Mouse (Mus musculus) macrophage (primary cell): ENCODE results near the gene Pafah1b2. TPM values are rescaled to one million over a fixed set of nuclear protein-coding genes. Genes with fewer than 3 reads are reported as not detected.

Experiments used
- H3K27ac ChIP-seq: fragments of 350-480 bp; formaldehyde crosslinking; 2 replicates; pipeline ENCODE4 v1.9.0; 2021
- H3K36me3 ChIP-seq: fragments of 350-480 bp; formaldehyde crosslinking; 2 replicates; pipeline ENCODE4 v1.9.0; 2021; ENCODE audit errors: inconsistent target
- H3K4me3 ChIP-seq: fragments of 350-480 bp; formaldehyde crosslinking; 2 replicates; pipeline ENCODE4 v1.9.0; 2021; ENCODE audit errors: inconsistent target
- H3K79me2 ChIP-seq: fragments of 350-480 bp; formaldehyde crosslinking; 2 replicates; pipeline ENCODE4 v1.9.0; 2021; ENCODE audit errors: inconsistent target
- WGBS: methylation state at CpG from one replicate; pipeline ENCODE4 v1.1.7; 2026; ENCODE audit warnings: inconsistent platforms; ENCODE audit not compliant: missing documents; 5-methylcytosine and 5-hydroxymethylcytosine counted together
- polyA plus RNA-seq: library from polyadenylated mRNA; stranded (reverse); fragments of 250-400 nt; gene quantifications from 3 replicates; pipeline ENCODE4 v1.2.4, GENCODE M21; 2018; ENCODE audit warnings: inconsistent platforms

Pafah1b2 gene
- polyA plus RNA-seq, 1 experiment from 2014 or later = 44.3 TPM

GRCm38 (mm10) chr9:45946872-45947183 lies 65.7 kb downstream of the Pafah1b2 start:
- no peak overlapping the region for H3K4me3 ChIP-seq
- no peaks in the 10 kb centered on the region; the same call in 1 of the 2 replicates for H3K79me2 ChIP-seq
- no peak overlapping the region for H3K27ac ChIP-seq
- WGBS = 77% methylated on average over 10 of the region's 10 CpGs
- peaks cover 76% of the 10 kb centered on the region for H3K36me3 ChIP-seq

GRCm38 (mm10) chr9:45946182-45946871 lies 66.2 kb downstream of the Pafah1b2 start:
- 91% methylated on average over 16 of the region's 16 CpGs for WGBS
- Histone ChIP-seq H3K4me3 (no peak overlapping the region), H3K36me3 (peaks cover 75% of the 10 kb centered on the region), H3K79me2 (no peaks in the 10 kb centered on the region), H3K27ac (no peak overlapping the region)

GRCm38 (mm10) chr9:45945721-45946120 lies 66.8 kb downstream of the Pafah1b2 start:
- Histone ChIP-seq H3K27ac (no peak overlapping the region), H3K4me3 (no peak overlapping the region), H3K36me3 (peaks cover 74% of the 10 kb centered on the region), H3K79me2 (no peaks in the 10 kb centered on the region)
- WGBS = 61% methylated on average over 12 of the region's 13 CpGs

- no peaks in the 10 kb centered on the region for H3K79me2 ChIP-seq
- 0 out of 2 replicates have a peak overlapping the region, but pooled peaks have one; percentile 10 for H3K27ac ChIP-seq
- H3K4me3 ChIP-seq = no peak overlapping the region
- peaks cover 64% of the 10 kb centered on the region for H3K36me3 ChIP-seq
- 25% methylated on average over 13 of the region's 13 CpGs for WGBS
These were observed 67.7 kb downstream of the Pafah1b2 start for GRCm38 (mm10) chr9:45944506-45945400.

GRCm38 (mm10) chr9:45943628-45944505 lies 68.6 kb downstream of the Pafah1b2 start:
- WGBS = 91% methylated on average over 8 of the region's 8 CpGs
- H3K36me3 ChIP-seq = peaks cover 64% of the 10 kb centered on the region
- no peaks in the 10 kb centered on the region for H3K79me2 ChIP-seq
- no peak overlapping the region for H3K4me3 ChIP-seq
- H3K27ac ChIP-seq = 0 out of 2 replicates have a peak overlapping the region, but pooled peaks have one; percentile 10

- Histone ChIP-seq H3K4me3 (no peak overlapping the region), H3K27ac (no peak overlapping the region), H3K79me2 (no peaks in the 10 kb centered on the region), H3K36me3 (peaks cover 64% of the 10 kb centered on the region)
- WGBS = 91% methylated on average over 6 of the region's 8 CpGs
These were observed 69.6 kb downstream of the Pafah1b2 start for GRCm38 (mm10) chr9:45942916-45943315.

GRCm38 (mm10) chr9:45942464-45942863 lies 70.0 kb downstream of the Pafah1b2 start:
- H3K36me3 ChIP-seq = peaks cover 60% of the 10 kb centered on the region
- H3K4me3 ChIP-seq = no peak overlapping the region
- no peak overlapping the region for H3K27ac ChIP-seq
- 94% methylated on average over 16 of the region's 16 CpGs for WGBS
- H3K79me2 ChIP-seq = no peaks in the 10 kb centered on the region

GRCm38 (mm10) chr9:45941329-45941888 lies 71.1 kb downstream of the Pafah1b2 start:
- no peak overlapping the region for H3K27ac ChIP-seq
- peaks cover 49% of the 10 kb centered on the region for H3K36me3 ChIP-seq
- H3K4me3 ChIP-seq = no peak overlapping the region
- H3K79me2 ChIP-seq = no peaks in the 10 kb centered on the region
- WGBS = 93% methylated on average over 18 of the region's 18 CpGs

- 90% methylated on average over 6 of the region's 6 CpGs for WGBS
These were observed 72.7 kb downstream of the Pafah1b2 start for GRCm38 (mm10) chr9:45939794-45940193.

GRCm38 (mm10) chr9:45938952-45939637 lies 73.4 kb downstream of the Pafah1b2 start:
- H3K4me3 ChIP-seq = no peak overlapping the region
- WGBS = 77% methylated on average over 15 of the region's 15 CpGs
- peaks cover 42% of the 10 kb centered on the region for H3K36me3 ChIP-seq
- no peak overlapping the region for H3K27ac ChIP-seq
- H3K79me2 ChIP-seq = no peaks in the 10 kb centered on the region

More at GRCm38 (mm10) chr9:45939794-45940193, 72.7 kb downstream of the Pafah1b2 start:
- Histone ChIP-seq H3K79me2 (no peaks in the 10 kb centered on the region), H3K4me3 (no peak overlapping the region), H3K36me3 (peaks cover 47% of the 10 kb centered on the region), H3K27ac (no peak overlapping the region)

GRCm38 (mm10) chr9:45938088-45938487 lies 74.4 kb downstream of the Pafah1b2 start:
- Histone ChIP-seq H3K27ac (no peak overlapping the region), H3K79me2 (no peaks in the 10 kb centered on the region), H3K36me3 (peaks cover 35% of the 10 kb centered on the region), H3K4me3 (no peak overlapping the region)
- WGBS = 95% methylated on average over 8 of the region's 8 CpGs

- 44% methylated on average over 3 of the region's 3 CpGs for WGBS
- Histone ChIP-seq H3K4me3 (no peak overlapping the region), H3K79me2 (no peaks in the 10 kb centered on the region), H3K36me3 (peaks cover 23% of the 10 kb centered on the region; the same call in 1 of the 2 replicates), H3K27ac (no peak overlapping the region)
These were observed 75.6 kb downstream of the Pafah1b2 start for GRCm38 (mm10) chr9:45936883-45937282.

GRCm38 (mm10) chr9:45935628-45936210 lies 76.8 kb downstream of the Pafah1b2 start, which contains the start of gene Tagln:
Gene Tagln (minus strand): TSS chr9:45936058.
- WGBS = 66% methylated on average over 21 of the region's 21 CpGs
- no peak within 1 kb of the TSS for H3K4me3 ChIP-seq
- H3K36me3 ChIP-seq = peaks cover 18% of the 10 kb centered on the region; the same call in 1 of the 2 replicates
- no peaks in the 10 kb centered on the region for H3K79me2 ChIP-seq
- no peak within 1 kb of the TSS for H3K27ac ChIP-seq
